Mouse (Mus musculus): ENCODE data around the gene Mbnl1. TPM values are rescaled to one million over a fixed set of nuclear protein-coding genes. Genes with fewer than 3 reads are reported as not detected.

Gene Mbnl1
- polyA plus RNA-seq, 1 experiment from 2014 or later, result 106 TPM

DNA sequence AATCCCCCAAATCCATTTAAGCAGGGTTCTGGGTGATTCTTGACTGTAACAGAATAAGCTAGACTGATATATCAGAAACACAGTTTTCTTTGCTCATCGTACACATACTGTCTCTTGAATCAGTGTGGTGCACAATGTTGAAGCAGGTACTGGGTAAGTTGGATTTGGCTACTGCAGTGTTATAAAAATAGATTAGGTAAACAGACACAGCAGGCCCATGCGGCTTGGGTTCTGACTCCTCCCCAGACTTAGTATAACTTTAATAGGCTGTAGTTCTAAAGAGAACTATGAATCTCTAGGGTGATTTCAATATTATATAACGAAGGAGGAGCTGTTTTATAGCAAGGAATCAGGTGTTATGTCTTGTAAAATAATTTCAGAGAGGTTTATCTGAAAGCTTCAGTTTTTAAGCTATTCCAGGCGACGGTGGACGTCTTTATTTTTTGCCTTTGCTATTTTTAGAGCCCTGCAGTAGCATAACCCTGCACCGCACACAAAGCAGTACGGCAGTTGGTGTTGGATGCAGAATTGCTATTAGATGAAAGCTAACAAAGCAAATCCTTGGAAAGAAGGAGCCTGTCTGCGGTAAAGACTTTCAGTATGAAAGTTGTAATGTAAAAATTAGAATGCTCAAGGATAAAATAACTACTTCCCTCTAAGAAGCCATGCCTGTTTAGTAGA, 103.9 kb downstream of the Mbnl1 start:
- WGBS, result 29% methylated on average over 9 of the region's 9 CpGs
- Histone ChIP-seq H3K9ac (ENCODE audit: low read length) (no peak overlapping the region), H3K9me3 (replicated peaks; ENCODE audit: control insufficient read depth, low read length) (no peaks in the 10 kb centered on the region), H3K27me3 (ENCODE audit: control insufficient read depth, insufficient read depth, low read length) (no peaks in the 10 kb centered on the region), H3K4me1 (ENCODE audit: control insufficient read depth, insufficient read depth, low read length) (peaks cover 37% of the 10 kb centered on the region), H3K36me3 (ENCODE audit: control insufficient read depth, insufficient read depth, low read length) (no peaks in the 10 kb centered on the region), H3K4me2 (ENCODE audit: low read depth, low read length) (no peak overlapping the region; the same call in none of the 2 replicates), H3K4me3 (replicated peaks; ENCODE audit: low read length) (no peak overlapping the region), H3K27ac (ENCODE audit: low read length) (no peak overlapping the region; the same call in 1 of the 2 replicates)
- ATAC-seq (ENCODE audit: insufficient read depth, low FRiP score), result no peak

DNA sequence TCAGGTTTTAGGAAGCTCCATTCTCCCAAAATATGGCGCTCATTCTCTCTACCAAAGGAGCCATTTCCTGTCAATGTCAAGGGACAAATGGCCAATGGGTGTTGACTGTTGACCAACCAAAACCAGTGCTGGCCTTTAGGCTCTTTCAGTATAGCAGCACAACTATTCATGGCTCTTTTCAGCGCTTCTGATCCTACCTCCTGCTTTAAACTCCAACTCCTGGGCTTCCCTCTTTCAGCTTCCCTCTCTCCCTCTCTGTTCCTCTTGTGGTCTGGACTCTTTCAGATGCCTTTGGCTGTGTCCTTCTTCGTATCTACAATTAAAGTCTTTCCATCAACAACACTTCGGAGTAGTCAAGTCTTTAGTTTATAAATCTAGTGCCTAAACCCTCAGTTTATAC, 107.2 kb downstream of the Mbnl1 start:
- H3K9ac ChIP-seq (ENCODE audit: low read length), result no peak overlapping the region
- 66% methylated on average over 4 of the region's 4 CpGs for WGBS
- no peak overlapping the region for H3K27ac ChIP-seq (ENCODE audit: low read length)
- H3K4me1 ChIP-seq (ENCODE audit: control insufficient read depth, insufficient read depth, low read length), result peaks cover 28% of the 10 kb centered on the region
- no peaks in the 10 kb centered on the region for H3K36me3 ChIP-seq (ENCODE audit: control insufficient read depth, insufficient read depth, low read length)
- no peak overlapping the region for H3K4me3 ChIP-seq (replicated peaks; ENCODE audit: low read length)
- no peak for ATAC-seq (ENCODE audit: insufficient read depth, low FRiP score)
- H3K27me3 ChIP-seq (ENCODE audit: control insufficient read depth, insufficient read depth, low read length), result no peaks in the 10 kb centered on the region
- no peak overlapping the region for H3K4me2 ChIP-seq (ENCODE audit: low read depth, low read length)
- no peaks in the 10 kb centered on the region for H3K9me3 ChIP-seq (replicated peaks; ENCODE audit: control insufficient read depth, low read length)

DNA sequence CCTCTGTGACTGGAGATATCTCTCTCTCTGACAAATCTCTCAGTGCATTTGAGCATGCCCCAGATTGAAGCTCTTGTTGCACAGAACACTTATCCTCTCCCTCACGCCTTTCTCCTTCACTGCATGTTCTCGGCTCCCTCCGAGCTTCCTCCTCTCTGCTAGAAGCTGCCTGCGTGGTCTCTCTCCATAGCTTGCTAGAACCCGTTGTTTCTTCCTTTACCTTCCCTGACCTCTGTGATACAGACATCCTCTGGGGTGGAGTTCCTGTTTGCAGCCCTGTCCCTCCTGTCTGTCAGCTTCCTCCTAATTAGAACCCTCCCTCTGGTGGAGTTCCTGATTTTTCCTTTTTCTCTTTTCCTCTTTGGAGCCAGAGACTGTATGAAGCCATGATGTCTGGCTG, 108.1 kb downstream of the Mbnl1 start:
- no peaks in the 10 kb centered on the region for H3K27me3 ChIP-seq (ENCODE audit: control insufficient read depth, insufficient read depth, low read length)
- H3K4me1 ChIP-seq (ENCODE audit: control insufficient read depth, insufficient read depth, low read length), result peaks cover 21% of the 10 kb centered on the region
- peak overlapping the region; percentile 18; the same call in 1 of the 2 replicates for H3K27ac ChIP-seq (ENCODE audit: low read length)
- H3K4me3 ChIP-seq (replicated peaks; ENCODE audit: low read length), result no peak overlapping the region
- H3K9ac ChIP-seq (ENCODE audit: low read length), result no peak overlapping the region
- no peaks in the 10 kb centered on the region for H3K36me3 ChIP-seq (ENCODE audit: control insufficient read depth, insufficient read depth, low read length)
- H3K4me2 ChIP-seq (ENCODE audit: low read depth, low read length), result no peak overlapping the region
- 50% methylated on average over 5 of the region's 5 CpGs for WGBS
- no peak for ATAC-seq (ENCODE audit: insufficient read depth, low FRiP score)
- no peaks in the 10 kb centered on the region for H3K9me3 ChIP-seq (replicated peaks; ENCODE audit: control insufficient read depth, low read length)

DNA sequence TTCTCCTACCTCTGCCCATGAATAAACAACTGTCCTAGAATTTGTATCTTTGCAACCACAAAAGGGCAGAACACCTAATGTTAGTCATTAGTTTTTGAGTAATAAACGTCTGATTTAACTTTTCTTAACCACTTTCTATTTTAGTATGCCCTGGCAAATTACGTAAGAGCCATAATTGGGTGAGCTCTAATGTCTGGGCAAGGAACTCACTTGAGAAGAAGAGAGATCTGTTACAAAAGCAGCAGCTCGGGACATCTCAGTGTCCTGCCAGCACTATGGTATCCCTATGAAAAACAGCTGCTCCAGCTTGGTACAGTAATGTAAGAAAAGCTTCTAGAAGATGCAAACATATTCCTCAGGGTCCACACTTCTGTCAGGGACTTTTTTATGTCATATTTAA, 109.5 kb downstream of the Mbnl1 start:
- H3K4me1 ChIP-seq (ENCODE audit: control insufficient read depth, insufficient read depth, low read length), result peaks cover 9% of the 10 kb centered on the region
- no peak for ATAC-seq (ENCODE audit: insufficient read depth, low FRiP score)
- H3K9ac ChIP-seq (ENCODE audit: low read length), result no peak overlapping the region
- H3K9me3 ChIP-seq (replicated peaks; ENCODE audit: control insufficient read depth, low read length), result no peaks in the 10 kb centered on the region
- no peak overlapping the region for H3K27ac ChIP-seq (ENCODE audit: low read length)
- no peaks in the 10 kb centered on the region for H3K27me3 ChIP-seq (ENCODE audit: control insufficient read depth, insufficient read depth, low read length)
- no peaks in the 10 kb centered on the region for H3K36me3 ChIP-seq (ENCODE audit: control insufficient read depth, insufficient read depth, low read length)
- no peak overlapping the region for H3K4me2 ChIP-seq (ENCODE audit: low read depth, low read length)
- 55% methylated on average over 3 of the region's 3 CpGs for WGBS
- no peak overlapping the region for H3K4me3 ChIP-seq (replicated peaks; ENCODE audit: low read length)

DNA sequence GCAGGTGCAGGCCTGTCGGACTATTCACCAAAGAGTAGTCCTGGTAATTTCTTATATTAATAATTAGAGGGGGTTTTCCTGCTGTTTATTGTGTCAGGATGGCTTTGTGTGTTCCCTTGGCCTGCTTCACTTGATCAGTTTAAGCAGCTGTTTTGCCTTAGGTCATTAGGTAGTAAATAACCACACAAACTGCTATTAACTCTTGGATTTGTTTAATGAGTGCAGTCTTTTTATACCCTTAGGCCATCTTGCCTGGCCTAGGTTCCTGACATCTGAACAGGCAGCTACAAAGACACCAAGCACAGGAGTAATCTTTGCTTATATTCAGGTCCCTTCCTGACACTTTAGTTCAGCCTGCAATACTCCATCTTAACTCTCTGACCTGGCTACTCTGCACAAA, 110.0 kb downstream of the Mbnl1 start:
- H3K9ac ChIP-seq (ENCODE audit: low read length), result no peak overlapping the region
- H3K9me3 ChIP-seq (replicated peaks; ENCODE audit: control insufficient read depth, low read length), result no peaks in the 10 kb centered on the region
- H3K4me3 ChIP-seq (replicated peaks; ENCODE audit: low read length), result no peak overlapping the region
- H3K36me3 ChIP-seq (ENCODE audit: control insufficient read depth, insufficient read depth, low read length), result no peaks in the 10 kb centered on the region
- no peak overlapping the region for H3K4me2 ChIP-seq (ENCODE audit: low read depth, low read length)
- H3K27me3 ChIP-seq (ENCODE audit: control insufficient read depth, insufficient read depth, low read length), result no peaks in the 10 kb centered on the region
- 100% methylated on average over 1 of the region's 1 CpGs for WGBS
- no peak overlapping the region for H3K27ac ChIP-seq (ENCODE audit: low read length)
- H3K4me1 ChIP-seq (ENCODE audit: control insufficient read depth, insufficient read depth, low read length), result peaks cover 9% of the 10 kb centered on the region
- no peak for ATAC-seq (ENCODE audit: insufficient read depth, low FRiP score)

DNA sequence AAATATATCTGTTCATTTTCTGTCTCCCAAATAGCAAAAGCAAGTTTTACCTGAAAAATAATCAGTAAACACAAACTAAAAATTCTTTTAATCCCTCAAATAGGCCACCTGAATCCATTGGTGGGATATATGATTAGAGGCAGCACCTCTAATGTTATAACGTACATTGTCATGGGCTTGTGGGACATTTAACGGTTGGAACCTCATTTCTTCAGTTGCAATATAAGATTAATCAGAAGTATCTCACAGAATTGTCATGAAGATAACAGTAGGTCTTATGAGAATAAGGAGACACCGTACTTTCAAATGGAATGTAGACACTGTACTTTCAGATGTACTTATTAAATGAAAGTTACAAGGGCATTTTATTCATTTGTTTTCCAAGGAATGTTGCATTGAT, 112.1 kb downstream of the Mbnl1 start:
- no peak overlapping the region for H3K4me2 ChIP-seq (ENCODE audit: low read depth, low read length)
- H3K4me1 ChIP-seq (ENCODE audit: control insufficient read depth, insufficient read depth, low read length), result peaks cover 9% of the 10 kb centered on the region
- H3K9me3 ChIP-seq (replicated peaks; ENCODE audit: control insufficient read depth, low read length), result no peaks in the 10 kb centered on the region
- no peak overlapping the region for H3K4me3 ChIP-seq (replicated peaks; ENCODE audit: low read length)
- WGBS, result 90% methylated on average over 3 of the region's 3 CpGs
- H3K36me3 ChIP-seq (ENCODE audit: control insufficient read depth, insufficient read depth, low read length), result no peaks in the 10 kb centered on the region
- no peak overlapping the region for H3K9ac ChIP-seq (ENCODE audit: low read length)
- H3K27me3 ChIP-seq (ENCODE audit: control insufficient read depth, insufficient read depth, low read length), result no peaks in the 10 kb centered on the region
- no peak for ATAC-seq (ENCODE audit: insufficient read depth, low FRiP score)
- H3K27ac ChIP-seq (ENCODE audit: low read length), result no peak overlapping the region

DNA sequence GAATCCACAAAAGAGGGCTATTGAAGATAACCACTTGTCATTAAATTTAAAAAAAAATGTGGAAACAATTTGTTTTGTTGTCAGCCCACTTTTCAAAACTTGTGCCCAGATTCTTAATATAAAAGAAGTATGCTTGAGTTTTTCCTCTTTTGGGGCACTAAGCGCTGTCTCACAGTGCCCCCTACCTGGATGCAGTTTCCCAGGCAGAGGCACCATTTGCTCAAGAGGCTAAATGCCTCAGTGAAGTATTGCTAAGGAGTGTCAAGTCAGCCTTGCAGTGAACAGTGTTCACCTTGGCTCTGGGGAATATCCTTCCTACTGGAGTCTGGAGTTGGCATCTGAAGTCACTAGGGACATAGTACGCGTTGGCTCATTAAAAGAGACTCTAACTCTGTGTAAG, 113.4 kb downstream of the Mbnl1 start:
- no peak for ATAC-seq (ENCODE audit: insufficient read depth, low FRiP score)
- 95% methylated on average over 3 of the region's 3 CpGs for whole genome bisulfite sequencing

DNA sequence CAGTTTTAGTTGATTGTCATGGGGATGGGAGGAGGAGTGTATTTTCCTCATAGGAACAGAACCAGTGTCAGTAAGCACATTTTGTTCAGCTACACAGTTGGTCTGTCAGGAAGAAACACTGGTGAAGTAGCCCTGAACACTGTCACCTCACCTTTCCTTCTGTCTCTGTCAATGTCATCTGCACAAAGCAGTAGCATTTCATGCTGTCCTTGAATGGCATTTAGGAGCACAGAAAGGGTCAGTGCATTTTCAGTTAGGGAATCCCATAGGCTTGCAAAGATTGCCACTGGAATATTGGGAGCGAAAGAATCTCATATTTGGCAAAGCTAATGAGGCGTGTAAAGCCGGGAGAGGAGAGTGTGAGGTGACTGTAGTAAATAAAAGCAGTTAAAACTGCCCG, 114.5 kb downstream of the Mbnl1 start:
- no peak overlapping the region for H3K4me2 ChIP-seq (ENCODE audit: low read depth, low read length)
- H3K27ac ChIP-seq (ENCODE audit: low read length), result no peak overlapping the region
- no peak overlapping the region for H3K4me3 ChIP-seq (replicated peaks; ENCODE audit: low read length)
- no peak overlapping the region for H3K9ac ChIP-seq (ENCODE audit: low read length)
- no peak for ATAC-seq (ENCODE audit: insufficient read depth, low FRiP score)
- no peaks in the 10 kb centered on the region for H3K36me3 ChIP-seq (ENCODE audit: control insufficient read depth, insufficient read depth, low read length)
- no peaks in the 10 kb centered on the region for H3K4me1 ChIP-seq (ENCODE audit: control insufficient read depth, insufficient read depth, low read length)
- no peaks in the 10 kb centered on the region for H3K9me3 ChIP-seq (replicated peaks; ENCODE audit: control insufficient read depth, low read length)
- H3K27me3 ChIP-seq (ENCODE audit: control insufficient read depth, insufficient read depth, low read length), result no peaks in the 10 kb centered on the region
- WGBS, result 80% methylated on average over 4 of the region's 4 CpGs

More for the DNA sequence above, 113.4 kb downstream of the Mbnl1 start:
- Histone ChIP-seq H3K9ac (ENCODE audit: low read length) (no peak overlapping the region), H3K27ac (ENCODE audit: low read length) (no peak overlapping the region), H3K4me3 (replicated peaks; ENCODE audit: low read length) (no peak overlapping the region), H3K4me2 (ENCODE audit: low read depth, low read length) (no peak overlapping the region), H3K9me3 (replicated peaks; ENCODE audit: control insufficient read depth, low read length) (no peaks in the 10 kb centered on the region), H3K36me3 (ENCODE audit: control insufficient read depth, insufficient read depth, low read length) (no peaks in the 10 kb centered on the region), H3K27me3 (ENCODE audit: control insufficient read depth, insufficient read depth, low read length) (no peaks in the 10 kb centered on the region), H3K4me1 (ENCODE audit: control insufficient read depth, insufficient read depth, low read length) (no peaks in the 10 kb centered on the region)

DNA sequence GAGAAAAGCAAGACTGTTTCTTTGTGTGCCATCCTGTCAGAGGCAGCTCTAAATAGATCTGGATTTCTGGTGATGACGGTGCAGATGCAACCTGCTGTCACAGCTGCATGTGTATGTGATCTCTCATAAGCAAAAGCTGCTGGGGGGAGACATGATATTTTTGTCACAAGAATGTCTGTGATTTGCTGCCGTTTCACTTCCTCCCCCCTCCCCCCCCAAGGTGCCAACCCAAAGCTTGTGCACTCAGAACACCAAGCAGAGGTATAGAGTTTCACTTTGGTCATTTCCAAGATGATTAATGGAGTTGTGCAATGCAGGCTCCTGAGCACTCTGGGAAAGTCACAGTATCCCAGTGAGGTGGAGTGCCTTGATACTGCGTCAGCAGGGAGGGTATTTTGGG, 116.7 kb downstream of the Mbnl1 start:
- WGBS, result 51% methylated on average over 3 of the region's 3 CpGs
- H3K27me3 ChIP-seq (ENCODE audit: control insufficient read depth, insufficient read depth, low read length), result no peaks in the 10 kb centered on the region
- ATAC-seq (ENCODE audit: insufficient read depth, low FRiP score), result no peak

More for the DNA sequence above, 116.7 kb downstream of the Mbnl1 start:
- no peak overlapping the region for H3K27ac ChIP-seq (ENCODE audit: low read length)
- 0 out of 2 replicates have a peak, but pooled peaks cover 4% of the 10 kb centered on the region for H3K4me1 ChIP-seq (ENCODE audit: control insufficient read depth, insufficient read depth, low read length)
- H3K4me2 ChIP-seq (ENCODE audit: low read depth, low read length), result no peak overlapping the region
- H3K9ac ChIP-seq (ENCODE audit: low read length), result no peak overlapping the region
- no peaks in the 10 kb centered on the region for H3K36me3 ChIP-seq (ENCODE audit: control insufficient read depth, insufficient read depth, low read length)
- H3K4me3 ChIP-seq (replicated peaks; ENCODE audit: low read length), result no peak overlapping the region
- H3K9me3 ChIP-seq (replicated peaks; ENCODE audit: control insufficient read depth, low read length), result no peaks in the 10 kb centered on the region
